9 mouse cellular contexts compared by ENCODE assay signal in genomic region chr7:130576981-130577380, GRCm38 (mm10). TPM values are rescaled to one million over a fixed set of nuclear protein-coding genes. Genes with fewer than 3 reads are reported as not detected.
DNase-seq lines count a peak whose midpoint lies in the region; ATAC-seq and TF ChIP-seq lines count a peak whose summit lies in the region.
"Had no signal": no experiment of that assay in that cellular context is flagged by ENCODE, and none has a peak within 500 bp of the region (broad histone marks: within the 10 kb centered on the region; RNA-seq: fewer than 3 reads in every experiment).

No protein-coding gene starts in this region.

- TF ChIP-seq CTCF in kidney, adult 2 months (conservative IDR thresholded peaks at IDR 0.05; ENCODE audit: insufficient read depth, insufficient read length, low read depth, low read length), result no peak

- WGBS in kidney, adult 2 months, result 27% methylated on average over 10 of the region's 10 CpGs
- 32% methylated on average over 10 of the region's 10 CpGs for WGBS in hindbrain, embryonic 14.5 days
- 19% methylated on average over 10 of the region's 10 CpGs for WGBS in liver, embryonic 16.5 days (ENCODE audit: insufficient replicate concordance)

- peak; percentile 43 for DNase-seq in kidney, adult 2 months
- DNase-seq in kidney, adult 11 months, result no peak
- DNase-seq in brain, adult 2 months (ENCODE audit: low read depth, low spot score), result peak; percentile 47
- no peak for DNase-seq in hindbrain, embryonic 14.5 days (ENCODE audit: low spot score)
- DNase-seq in left cerebral cortex, postnatal 4 days, result no peak
- DNase-seq in left cerebral cortex, postnatal 10 days (ENCODE audit: extremely low spot score in 1 of 2, low spot score in 2 of 2), result no peak

- intact Hi-C loops in left cerebral cortex, postnatal 4 days (cut with DNase I), result no loop called here
- intact Hi-C loops in left cerebral cortex, postnatal 10 days (cut with DNase I), result no loop called here

- no peak for TF ChIP-seq POLR2A in kidney, adult 2 months (IDR thresholded peaks at IDR 0.05; ENCODE audit: low read depth, low read length)

- H3K4me3 ChIP-seq in kidney, adult 2 months (ENCODE audit: insufficient read depth, low read depth, low read length), result peak overlapping the region; percentile 72
- H3K4me3 ChIP-seq in hindbrain, embryonic 14.5 days (replicated peaks; ENCODE audit: low read length), result no peak overlapping the region
- peak overlapping the region; percentile 35 for H3K4me3 ChIP-seq in liver, embryonic 16.5 days (ENCODE audit: low read depth, low read length)

- ATAC-seq in hindbrain, embryonic 14.5 days (ENCODE audit: low FRiP score), result no peak
- ATAC-seq in liver, embryonic 16.5 days (ENCODE audit: low read depth), result no peak
- no peak for ATAC-seq in inflammation-experienced regulatory T-cells, adult 6 months
- ATAC-seq: Patski had no signal

- H3K4me2 ChIP-seq in hindbrain, embryonic 14.5 days (replicated peaks), result peak overlapping the region; percentile 24; the same call in 1 of the 2 replicates
- H3K4me2 ChIP-seq in liver, embryonic 16.5 days (ENCODE audit: low read depth, low read length), result peak overlapping the region; percentile 54

- no peaks in the 10 kb centered on the region for H3K36me3 ChIP-seq in kidney, adult 2 months (ENCODE audit: control insufficient read depth, insufficient read depth, low read length)
- no peaks in the 10 kb centered on the region for H3K36me3 ChIP-seq in hindbrain, embryonic 14.5 days (replicated peaks; ENCODE audit: control insufficient read depth, insufficient read depth)
- H3K36me3 ChIP-seq in liver, embryonic 16.5 days (ENCODE audit: control insufficient read depth, insufficient read depth), result no peaks in the 10 kb centered on the region

- H3K27ac ChIP-seq in kidney, adult 2 months (ENCODE audit: insufficient read depth, low read depth, low read length), result peak overlapping the region; percentile 99
- no peak overlapping the region for H3K27ac ChIP-seq in hindbrain, embryonic 14.5 days
- no peak overlapping the region for H3K27ac ChIP-seq in liver, embryonic 16.5 days (ENCODE audit: low read length)

- no peaks in the 10 kb centered on the region for H3K27me3 ChIP-seq in kidney, adult 2 months (replicated peaks; ENCODE audit: control insufficient read depth, insufficient read depth, low read length)
- H3K27me3 ChIP-seq in hindbrain, embryonic 14.5 days (ENCODE audit: control insufficient read depth, insufficient read depth, low read length), result no peaks in the 10 kb centered on the region
- H3K27me3 ChIP-seq in liver, embryonic 16.5 days (ENCODE audit: control insufficient read depth, insufficient read depth, low read depth, low read length), result no peaks in the 10 kb centered on the region
- H3K27me3 ChIP-seq: Patski had no signal

- no peaks in the 10 kb centered on the region for H3K9me3 ChIP-seq in hindbrain, embryonic 14.5 days (ENCODE audit: control insufficient read depth, low read length)
- no peaks in the 10 kb centered on the region for H3K9me3 ChIP-seq in liver, embryonic 16.5 days (replicated peaks; ENCODE audit: control insufficient read depth, low read length)

- H3K4me1 ChIP-seq in kidney, adult 2 months (ENCODE audit: control insufficient read depth, insufficient read depth, low read length), result peaks cover 12% of the 10 kb centered on the region
- H3K4me1 ChIP-seq in hindbrain, embryonic 14.5 days (replicated peaks; ENCODE audit: control insufficient read depth, insufficient read depth, low read length), result no peaks in the 10 kb centered on the region
- no peaks in the 10 kb centered on the region; the same call in none of the 2 replicates for H3K4me1 ChIP-seq in liver, embryonic 16.5 days (ENCODE audit: control insufficient read depth, low read depth, low read length)

- no peak overlapping the region for H3K9ac ChIP-seq in hindbrain, embryonic 14.5 days
- no peak overlapping the region for H3K9ac ChIP-seq in liver, embryonic 16.5 days (ENCODE audit: low read depth, low read length)

RNA-seq across cellular contexts. Expression of gene Tacc2, which starts 0.3 kb away (rescaled TPM):
- polyA plus RNA-seq in kidney, adult 2 months (2012; rRNA removed), result 72.2 and 78.4 TPM in 2 replicates
- polyA plus RNA-seq in hindbrain, embryonic 14.5 days (2014; fragmentation: Nextera tagmentation; extraction: Ambion mirVana), result 58.9 and 61.6 TPM in 2 replicates
- 2.2 and 3.3 TPM in 2 replicates for polyA plus RNA-seq in liver, embryonic 16.5 days (2015; fragmentation: Nextera tagmentation; extraction: Ambion mirVana)
- polyA plus RNA-seq in inflammation-experienced regulatory T-cells, adult 6 months (2017; shearing (Covaris generic)), result 1 to 10 TPM; 3.7 to 8.8 (median 6.6) TPM
- total RNA-seq in left cerebral cortex, postnatal 4 days (2021), result 100 to 1,000 TPM; 101 to 102 TPM
- 10 to 100 TPM; 79.4 to 81.9 TPM for total RNA-seq in left cerebral cortex, postnatal 10 days (2021)

RNA-seq across cellular contexts. Expression of gene Nsmce4a, which starts 4.1 kb away (rescaled TPM):
- 39.8 and 44.4 TPM in 2 replicates for polyA plus RNA-seq in kidney, adult 2 months (2012; rRNA removed)
- polyA plus RNA-seq in hindbrain, embryonic 14.5 days (2014; fragmentation: Nextera tagmentation; extraction: Ambion mirVana), result 96.7 and 99.6 TPM in 2 replicates
- polyA plus RNA-seq in liver, embryonic 16.5 days (2015; fragmentation: Nextera tagmentation; extraction: Ambion mirVana), result 71.7 and 77.4 TPM in 2 replicates
- polyA plus RNA-seq in inflammation-experienced regulatory T-cells, adult 6 months (2017; shearing (Covaris generic)), result 10 to 100 TPM; 10.5 to 15.3 (median 13.5) TPM
- 10 to 100 TPM; 36.1 to 38.3 TPM for total RNA-seq in left cerebral cortex, postnatal 4 days (2021)
- total RNA-seq in left cerebral cortex, postnatal 10 days (2021), result 10 to 100 TPM; 29.1 to 30.4 TPM

RNA-seq across cellular contexts. Expression of gene Ate1, which starts 56.8 kb away (rescaled TPM):
- 7.3 and 10.6 TPM in 2 replicates for polyA plus RNA-seq in kidney, adult 2 months (2012; rRNA removed)
- polyA plus RNA-seq in hindbrain, embryonic 14.5 days (2014; fragmentation: Nextera tagmentation; extraction: Ambion mirVana), result 104 and 108 TPM in 2 replicates
- polyA plus RNA-seq in liver, embryonic 16.5 days (2015; fragmentation: Nextera tagmentation; extraction: Ambion mirVana), result 19.2 and 19.4 TPM in 2 replicates
- polyA plus RNA-seq in inflammation-experienced regulatory T-cells, adult 6 months (2017; shearing (Covaris generic)), result 10 to 100 TPM; 36.9 to 50.5 (median 42.6) TPM
- 10 to 100 TPM; 57.1 to 61.9 TPM for total RNA-seq in left cerebral cortex, postnatal 4 days (2021)
- total RNA-seq in left cerebral cortex, postnatal 10 days (2021), result 10 to 100 TPM; 56.0 to 56.9 TPM

Comparison
In these comparisons a context has a peak if more than half of its experiments do, and no peak if none do; other contexts are left out.
1. DNase-seq: peak in kidney, adult 2 months (single experiment) and brain, adult 2 months (single experiment); none in kidney, adult 11 months (single experiment), hindbrain, embryonic 14.5 days (single experiment), left cerebral cortex, postnatal 4 days (single experiment) and left cerebral cortex, postnatal 10 days (0 of 2).